Mouse (Mus musculus) megakaryocyte-erythroid progenitor cell, adult 5-6 weeks (primary cell): ENCODE data around the gene Atad3a. TPM values are rescaled to one million over a fixed set of nuclear protein-coding genes. Genes with fewer than 3 reads are reported as not detected.
"Not testable (repeated sequence)": the region's sequence is repeated elsewhere in the genome, so short reads cannot be mapped to it uniquely, and the experiment has no call there.

Experiments
- ATAC-seq: replicated peaks from 2 replicates; pipeline ENCODE4 v1.8.0; 2016; ENCODE audit warnings: mild to moderate bottlenecking, inconsistent platforms; ENCODE audit not compliant: severe bottlenecking, poor library complexity, low FRiP score, low TSS enrichment
- total RNA-seq, 2 experiments: library from RNA; stranded (forward) in 1 of 2; stranded (reverse) in 1 of 2; fragments of 200-1000, 215-1000 nt in 1 of 2; fragments of >200 nt in 1 of 2; fragmentation: Nextera tagmentation in 1 of 2; gene quantifications; 2 replicates each; pipeline ENCODE4 v1.2.3; 2014 to 2017

Atad3a gene
- total RNA-seq, 2 experiments from 2014 or later = 123 to 206 TPM

- no peak for ATAC-seq
These were observed 16.4 kb downstream of the Atad3a start for GRCm38 (mm10) chr4:155744474-155744873.

- no peak for ATAC-seq
These were observed 18.2 kb downstream of the Atad3a start for GRCm38 (mm10) chr4:155742684-155743083.

- ATAC-seq = not testable (repeated sequence)
These were observed 20.2 kb downstream of the Atad3a start for GRCm38 (mm10) chr4:155740681-155741080.

- no peak for ATAC-seq
These were observed 20.9 kb downstream of the Atad3a start for GRCm38 (mm10) chr4:155739741-155740636.

GRCm38 (mm10) chr4:155739152-155739551 is 21.7 kb downstream of the Atad3a start:
- ATAC-seq = no peak

GRCm38 (mm10) chr4:155738262-155738661 is 22.6 kb downstream of the Atad3a start:
- ATAC-seq = no peak

GRCm38 (mm10) chr4:155736421-155736820 is 24.5 kb downstream of the Atad3a start:
- ATAC-seq = no peak

- no peak for ATAC-seq
These were observed 25.1 kb downstream of the Atad3a start for GRCm38 (mm10) chr4:155735788-155736187.

GRCm38 (mm10) chr4:155734951-155735702 is 25.8 kb downstream of the Atad3a start:
- no peak for ATAC-seq

- peak; percentile 88 for ATAC-seq
These were observed 26.4 kb downstream of the Atad3a start, which contains the start of gene Tmem240 for GRCm38 (mm10) chr4:155734350-155734941. Tmem240 (plus strand) TSS chr4:155734800.

- no peak for ATAC-seq
These were observed 27.6 kb downstream of the Atad3a start for GRCm38 (mm10) chr4:155733267-155733666.

- ATAC-seq = no peak
These were observed 32.9 kb downstream of the Atad3a start for GRCm38 (mm10) chr4:155727993-155728392.

GRCm38 (mm10) chr4:155721668-155722083 is 39.2 kb downstream of the Atad3a start:
- peak; percentile 54; the same call in 1 of the 2 replicates for ATAC-seq

GRCm38 (mm10) chr4:155710521-155711252 is 50.2 kb downstream of the Atad3a start:
- no peak for ATAC-seq

- ATAC-seq = no peak
These were observed 51.9 kb downstream of the Atad3a start for GRCm38 (mm10) chr4:155708988-155709387.

- no peak for ATAC-seq
These were observed 52.3 kb downstream of the Atad3a start for GRCm38 (mm10) chr4:155708582-155708981.

GRCm38 (mm10) chr4:155705592-155705929 is 55.3 kb downstream of the Atad3a start:
- ATAC-seq = peak; percentile 62

GRCm38 (mm10) chr4:155704721-155705591 is 55.9 kb downstream of the Atad3a start, which contains the start of gene Ssu72:
Ssu72 (plus strand) TSS chr4:155704800.
- peak; percentile 80 for ATAC-seq
